Mouse (Mus musculus) fibroblast of lung, adult 2 months (primary cell): Measurements from ENCODE around the gene Olfr1129.
"Not testable (repeated sequence)": the region's sequence is repeated elsewhere in the genome, so short reads cannot be mapped to it uniquely, and the experiment has no call there.

Experiments
- DNase-seq: peaks from one replicate; pipeline ENCODE4 v3.0.0-alpha.2; 2011; ENCODE audit warnings: low read depth

Olfr1129 gene

GRCm38 (mm10) chr2:87573602-87574001 lies at the start of gene Olfr1129:
Olfr1129 (plus strand) TSS chr2:87573902.
- not testable (repeated sequence) for DNase-seq

- DNase-seq, result not testable (repeated sequence)
These were observed 47.6 kb upstream of the Olfr1129 start for GRCm38 (mm10) chr2:87525899-87526616.

GRCm38 (mm10) chr2:87531496-87531895 lies 42.2 kb upstream of the Olfr1129 start, which contains the start of gene Olfr153:
Olfr153 (plus strand) TSS chr2:87531796.
- no peak for DNase-seq

GRCm38 (mm10) chr2:87534826-87535225 lies 38.9 kb upstream of the Olfr1129 start:
- DNase-seq, result no peak

- no peak for DNase-seq
These were observed 28.3 kb upstream of the Olfr1129 start, which contains the start of gene Olfr1128 for GRCm38 (mm10) chr2:87545442-87545841. Olfr1128 (minus strand) TSS chr2:87545542.

- DNase-seq, result not testable (repeated sequence)
These were observed 32.2 kb downstream of the Olfr1129 start, which contains the start of gene Olfr1130 for GRCm38 (mm10) chr2:87605912-87606311. Olfr1130 (plus strand) TSS chr2:87606212.

GRCm38 (mm10) chr2:87626804-87627203 lies 53.1 kb downstream of the Olfr1129 start, which contains the start of gene Olfr1131:
Olfr1131 (plus strand) TSS chr2:87627104.
- no peak for DNase-seq
